Mouse (Mus musculus) pancreas, adult 10 weeks (tissue): Measurements from ENCODE around the gene Ikbkg. TPM values are rescaled to one million over a fixed set of nuclear protein-coding genes. Genes with fewer than 3 reads are reported as not detected.

Experiments used
- polyA plus RNA-seq: library from polyadenylated mRNA; stranded (reverse); fragments of 350-450 nt; fragmentation: Illumina TruSeq; extraction: RNeasy Lipid Tissue Mini Kit (QIAGEN cat#74804); gene quantifications from one replicate; pipeline ENCODE4 v1.2.3, GENCODE M21; 2015; ENCODE audit warnings: low read depth, low replicate concordance; ENCODE audit not compliant: insufficient read depth

Gene Ikbkg
- polyA plus RNA-seq, result 3.8 TPM

GRCm38 (mm10) chrX:74392535-74393443, at the start of gene Ikbkg, which contains the start of gene Fam3a:
Gene Ikbkg (plus strand): TSS chrX:74393290.
Gene Fam3a (minus strand): TSS chrX:74393272.

GRCm38 (mm10) chrX:74353467-74353770, 39.7 kb upstream of the Ikbkg start, which contains the start of gene Lage3:
Gene Lage3 (minus strand): TSS chrX:74353618.

GRCm38 (mm10) chrX:74372888-74373549, 20.1 kb upstream of the Ikbkg start, which contains the start of the genes Ubl4a and Slc10a3:
Gene Ubl4a (minus strand): TSS chrX:74373218.
Gene Slc10a3 (minus strand): TSS chrX:74373349.

DNA sequence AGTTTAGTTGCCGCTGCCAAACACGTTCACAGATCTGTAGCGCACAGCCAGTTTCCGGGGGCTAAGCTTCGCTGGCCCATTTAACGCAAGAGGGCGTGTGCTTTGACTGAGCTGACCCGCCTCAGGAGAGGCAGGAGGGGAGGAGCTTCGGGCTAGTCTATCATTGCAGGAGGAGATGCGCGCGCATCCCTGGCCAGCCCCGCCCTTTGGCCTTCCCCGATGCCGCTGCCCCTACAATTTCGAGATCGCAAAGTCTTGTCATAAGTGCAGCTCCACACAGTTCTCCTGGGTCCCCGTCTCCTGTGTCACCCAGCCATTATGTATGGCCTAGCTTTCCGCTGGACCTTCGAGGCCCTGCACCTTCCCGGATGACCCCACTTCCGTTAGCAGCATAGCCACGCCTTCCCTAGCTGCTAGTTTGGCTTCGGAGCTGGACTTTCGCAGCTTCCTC, 35.8 kb downstream of the Ikbkg start, which contains the start of gene G6pdx:
Gene G6pdx, minus strand, starts transcription at position 369 of the 451 bp plus-strand sequence.

GRCm38 (mm10) chrX:74481349-74481885, 88.3 kb downstream of the Ikbkg start, which contains the start of gene Gm6880:
Gene Gm6880 (minus strand): TSS chrX:74481399.

Other genes with a start within 250 kb of the Ikbkg start
- gene Tex28, start 225.5 kb upstream of the Ikbkg start, polyA plus RNA-seq, result not detected
- gene Tktl1, start 216.0 kb upstream of the Ikbkg start, polyA plus RNA-seq, result not detected
- gene Flna, start 143.5 kb upstream of the Ikbkg start, polyA plus RNA-seq, result 119 TPM
- 12.8 TPM for gene Emd, start 138.6 kb upstream of the Ikbkg start, polyA plus RNA-seq
- 938 TPM for gene Rpl10, start 122.5 kb upstream of the Ikbkg start, polyA plus RNA-seq
- 37.4 TPM for gene Taz, start 111.4 kb upstream of the Ikbkg start, polyA plus RNA-seq
- gene Dnase1l1, start 111.0 kb upstream of the Ikbkg start, polyA plus RNA-seq, result 7.3 TPM
- gene Atp6ap1, start 96.2 kb upstream of the Ikbkg start, polyA plus RNA-seq, result 46.8 TPM
- 86.4 TPM for gene Gdi1, start 88.3 kb upstream of the Ikbkg start, polyA plus RNA-seq
- 17.2 TPM for gene Fam50a, start 80.3 kb upstream of the Ikbkg start, polyA plus RNA-seq
- 3.5 TPM for gene Plxna3, start 64.2 kb upstream of the Ikbkg start, polyA plus RNA-seq
- 17.9 TPM for gene Lage3, start 39.7 kb upstream of the Ikbkg start, polyA plus RNA-seq
- 11.5 TPM for gene Ubl4a, start 20.1 kb upstream of the Ikbkg start, polyA plus RNA-seq
- gene Slc10a3, start 19.9 kb upstream of the Ikbkg start, polyA plus RNA-seq, result 4.0 TPM
- 10.2 TPM for gene Fam3a, start within 50 bp of the Ikbkg start, polyA plus RNA-seq
- 6.2 TPM for gene G6pdx, start 35.9 kb downstream of the Ikbkg start, polyA plus RNA-seq
- gene Gm6880, start 88.1 kb downstream of the Ikbkg start, polyA plus RNA-seq, result not detected
- gene Olfr1326-ps1, start 181.6 kb downstream of the Ikbkg start, polyA plus RNA-seq, result not detected
- not detected for gene Olfr1325, start 199.4 kb downstream of the Ikbkg start, polyA plus RNA-seq